Comparison of ENCODE assay signal across 7 mouse cellular contexts in the genomic region with DNA sequence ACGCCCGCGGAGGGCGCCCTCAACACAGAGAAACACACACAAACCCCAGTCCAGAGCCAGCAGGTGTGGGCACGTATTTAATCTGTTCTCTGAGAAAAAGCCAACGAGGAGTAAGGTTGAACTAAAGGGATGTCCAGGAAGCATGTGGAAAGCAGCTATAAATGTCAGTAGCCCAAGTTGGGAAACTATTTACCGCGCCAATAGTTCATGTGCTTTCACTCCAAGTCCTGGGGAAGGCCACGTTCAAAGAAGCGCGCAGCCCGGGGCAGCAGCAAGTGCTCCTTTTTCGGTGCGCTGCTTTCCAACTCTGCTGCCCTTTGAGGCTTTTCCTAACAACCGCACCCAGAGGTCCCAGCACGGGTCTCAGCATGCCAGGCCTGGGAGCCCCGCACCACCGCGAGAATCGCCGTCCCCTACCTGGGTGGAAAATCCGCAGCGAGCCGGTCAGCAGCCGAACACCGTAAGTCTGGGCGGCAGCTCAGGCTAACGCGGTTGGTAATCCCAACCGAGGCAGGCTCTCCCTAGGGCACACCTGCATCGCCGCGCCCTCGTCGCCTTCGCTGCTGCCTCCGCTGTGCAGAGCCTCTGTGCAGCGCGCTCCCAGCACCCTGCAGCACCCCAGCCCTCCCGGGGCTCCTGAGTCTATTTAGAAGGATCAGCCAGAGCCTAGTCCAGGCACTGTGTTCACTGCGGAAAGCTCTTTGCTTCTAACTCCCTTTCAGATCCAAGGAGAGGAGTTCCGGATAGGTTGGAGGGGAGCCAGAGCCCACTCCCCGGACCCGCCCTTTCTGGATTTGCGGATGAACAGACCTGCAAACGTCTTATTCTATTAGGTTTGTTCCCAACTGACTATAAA. TPM values are rescaled to one million over a fixed set of nuclear protein-coding genes. Genes with fewer than 3 reads are reported as not detected.
DNase-seq lines count a peak whose midpoint lies in the region; ATAC-seq and TF ChIP-seq lines count a peak whose summit lies in the region.

A gene (minus strand): TSS at position 806 of the 856 bp plus-strand sequence.

- no peak within 1 kb of the TSS for H3K9ac ChIP-seq in liver, embryonic 11.5 days (ENCODE audit: low read depth, low read length)
- H3K9ac ChIP-seq in intestine, embryonic 16.5 days (ENCODE audit: low read depth, low read length) = peak within 1 kb of the TSS; percentile 45; the same call in 1 of the 2 replicates
- H3K9ac ChIP-seq in lung, embryonic 16.5 days (ENCODE audit: low read length) = peak within 1 kb of the TSS; percentile 59

- TF ChIP-seq POLR2A in embryonic fibroblast, embryonic 13.5 days (IDR thresholded peaks at IDR 0.05; ENCODE audit: low read depth, low read length) = no peak

- H3K4me2 ChIP-seq in liver, embryonic 11.5 days = peak within 1 kb of the TSS; percentile 69
- H3K4me2 ChIP-seq in intestine, embryonic 16.5 days (ENCODE audit: low read depth, low read length) = peak within 1 kb of the TSS; percentile 82
- H3K4me2 ChIP-seq in lung, embryonic 16.5 days (ENCODE audit: low read depth, low read length) = peak within 1 kb of the TSS; percentile 86

- 4% methylated on average over 46 of the region's 46 CpGs for WGBS in liver, embryonic 11.5 days
- WGBS in intestine, embryonic 16.5 days = 1% methylated on average over 46 of the region's 46 CpGs
- under 1% methylated on average over 46 of the region's 46 CpGs for WGBS in lung, embryonic 16.5 days

- no peak for ATAC-seq in liver, embryonic 11.5 days (replicated peaks; ENCODE audit: low FRiP score)
- ATAC-seq in intestine, embryonic 16.5 days = peak; percentile 76
- peak; percentile 57; the same call in 1 of the 2 replicates for ATAC-seq in lung, embryonic 16.5 days (ENCODE audit: low read depth)

- H3K4me3 ChIP-seq in liver, embryonic 11.5 days (ENCODE audit: low read depth, low read length) = peak within 1 kb of the TSS; percentile 35
- peak within 1 kb of the TSS; percentile 6 for H3K4me3 ChIP-seq in embryonic fibroblast, embryonic 13.5 days (ENCODE audit: insufficient read depth, low read length)
- H3K4me3 ChIP-seq in intestine, embryonic 16.5 days (ENCODE audit: low read length) = peak within 1 kb of the TSS; percentile 49
- H3K4me3 ChIP-seq in lung, embryonic 16.5 days (ENCODE audit: low read length) = peak within 1 kb of the TSS; percentile 52

- no peaks in the 10 kb centered on the region for H3K9me3 ChIP-seq in liver, embryonic 11.5 days (ENCODE audit: control insufficient read depth, low read length)
- H3K9me3 ChIP-seq in intestine, embryonic 16.5 days (ENCODE audit: control insufficient read depth, low read length) = no peaks in the 10 kb centered on the region
- no peaks in the 10 kb centered on the region for H3K9me3 ChIP-seq in lung, embryonic 16.5 days (ENCODE audit: control insufficient read depth, low read length)

- no peaks in the 10 kb centered on the region for H3K36me3 ChIP-seq in liver, embryonic 11.5 days (ENCODE audit: control insufficient read depth, insufficient read depth, low read length)
- H3K36me3 ChIP-seq in intestine, embryonic 16.5 days (ENCODE audit: control insufficient read depth, insufficient read depth, low read length) = no peaks in the 10 kb centered on the region
- H3K36me3 ChIP-seq in lung, embryonic 16.5 days (ENCODE audit: control insufficient read depth, insufficient read depth, low read length) = no peaks in the 10 kb centered on the region

- H3K27ac ChIP-seq in liver, embryonic 11.5 days (ENCODE audit: low read depth, low read length) = no peak within 1 kb of the TSS
- no peak within 1 kb of the TSS for H3K27ac ChIP-seq in embryonic fibroblast, embryonic 13.5 days (ENCODE audit: insufficient read depth, low read length)
- H3K27ac ChIP-seq in intestine, embryonic 16.5 days (ENCODE audit: low read length) = no peak within 1 kb of the TSS
- no peak within 1 kb of the TSS for H3K27ac ChIP-seq in lung, embryonic 16.5 days (ENCODE audit: low read length)

- peaks cover 7% of the 10 kb centered on the region; the same call in 1 of the 2 replicates for H3K4me1 ChIP-seq in liver, embryonic 11.5 days (replicated peaks; ENCODE audit: control insufficient read depth, insufficient read depth, low read length)
- no peaks in the 10 kb centered on the region for H3K4me1 ChIP-seq in embryonic fibroblast, embryonic 13.5 days (ENCODE audit: control insufficient read depth, insufficient read depth, low read length)
- peaks cover 2% of the 10 kb centered on the region; the same call in 1 of the 2 replicates for H3K4me1 ChIP-seq in intestine, embryonic 16.5 days (ENCODE audit: control insufficient read depth, insufficient read depth, low read length)
- peaks cover 3% of the 10 kb centered on the region for H3K4me1 ChIP-seq in lung, embryonic 16.5 days (replicated peaks; ENCODE audit: control insufficient read depth, insufficient read depth, low read length)

- DNase-seq in liver, embryonic 11.5 days (ENCODE audit: low spot score) = peak; percentile 47
- no peak for DNase-seq in liver
- DNase-seq in cerebellum, adult 11 months = peak; percentile 59
- DNase-seq in right cerebral cortex, postnatal 4 days = peak; percentile 38

- TF ChIP-seq CTCF in embryonic fibroblast, embryonic 13.5 days (IDR thresholded peaks at IDR 0.05; ENCODE audit: borderline replicate concordance, insufficient read depth, low read length) = no peak

- peaks cover 30% of the 10 kb centered on the region for H3K27me3 ChIP-seq in liver, embryonic 11.5 days (replicated peaks; ENCODE audit: control insufficient read depth, insufficient read depth, low read length)
- 0 out of 2 replicates have a peak, but pooled peaks cover 3% of the 10 kb centered on the region for H3K27me3 ChIP-seq in intestine, embryonic 16.5 days (replicated peaks; ENCODE audit: control insufficient read depth, insufficient read depth, low read length)
- H3K27me3 ChIP-seq in lung, embryonic 16.5 days (ENCODE audit: control insufficient read depth, insufficient read depth, low read depth, low read length) = peaks cover 28% of the 10 kb centered on the region

RNA-seq across cellular contexts. Expression of the gene that starts here (rescaled TPM):
- 0.11 and 0.13 TPM in 2 replicates for polyA plus RNA-seq in liver, embryonic 11.5 days (2014; fragmentation: Nextera tagmentation; extraction: Ambion mirVana)
- polyA plus RNA-seq in embryonic fibroblast, embryonic 13.5 days (2011; ENCODE audit: insufficient read length, low read depth, missing spikeins) = 0.16 TPM in 1 of 2 replicates, not detected in the other
- polyA plus RNA-seq in intestine, embryonic 16.5 days (2015; fragmentation: Nextera tagmentation; extraction: Ambion mirVana) = 0.61 and 0.76 TPM in 2 replicates
- polyA plus RNA-seq in lung, embryonic 16.5 days (2015; fragmentation: Nextera tagmentation; extraction: Ambion mirVana) = 0.44 and 0.75 TPM in 2 replicates

Comparison
In these comparisons a context has a peak if more than half of its experiments do, and no peak if none do; other contexts are left out.
1. Peak in DNase-seq, H3K4me3 ChIP-seq and H3K4me2 ChIP-seq in liver, embryonic 11.5 days; RNA of the gene not detected or under 1 TPM.
2. Peak in ATAC-seq, H3K4me3 ChIP-seq, H3K9ac ChIP-seq and H3K4me2 ChIP-seq in intestine, embryonic 16.5 days; RNA of the gene not detected or under 1 TPM.
3. Peak in ATAC-seq, H3K4me3 ChIP-seq, H3K9ac ChIP-seq and H3K4me2 ChIP-seq in lung, embryonic 16.5 days; RNA of the gene not detected or under 1 TPM.